Mouse (Mus musculus) left cerebral cortex, postnatal 4 days (tissue): ENCODE data around the gene Itih1. TPM values are rescaled to one million over a fixed set of nuclear protein-coding genes. Genes with fewer than 3 reads are reported as not detected.

Experiments
- DNase-seq: peaks from one replicate; pipeline ENCODE4 v3.0.0-alpha.2; 2022
- intact Hi-C: fragments of 180-260 bp; cut with DNase I; formaldehyde crosslinking; loops from one replicate; pipeline ENCODE4 v1.15.1; 2025
- total RNA-seq, 2 experiments: library from RNA; stranded (reverse); gene quantifications; 2 replicates each; pipeline ENCODE4 v1.2.3; 2021

Itih1 gene
- total RNA-seq, 2 experiments from 2014 or later: not detected

- intact Hi-C loops: no loop called here
- DNase-seq: no peak
These were observed 35.2 kb downstream of the Itih1 start for GRCm38 (mm10) chr14:30907814-30908265.

- intact Hi-C loops: no loop called here
- no peak for DNase-seq
These were observed 37.1 kb downstream of the Itih1 start for GRCm38 (mm10) chr14:30906001-30906400.

DNA sequence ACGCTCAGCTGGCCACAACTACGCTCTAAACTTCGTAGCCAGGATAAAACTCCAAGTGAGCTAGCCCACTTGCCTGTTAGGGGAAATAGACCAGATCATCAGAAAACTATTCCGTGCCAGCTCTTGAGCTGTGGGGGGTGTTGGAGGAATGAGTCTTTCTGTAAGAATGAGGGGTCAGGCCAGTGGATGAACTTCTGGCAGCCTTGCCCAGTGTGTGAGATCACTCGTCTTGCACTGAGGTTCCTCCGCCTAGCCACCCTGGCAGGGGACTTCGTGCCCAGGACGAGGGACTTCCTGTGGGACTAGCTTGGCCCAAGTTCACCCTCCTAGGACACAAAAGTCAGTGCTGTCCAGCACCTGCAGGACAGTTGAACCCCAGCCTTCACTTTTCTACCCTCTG lies 38.8 kb downstream of the Itih1 start:
- intact Hi-C loops: no loop called here

GRCm38 (mm10) chr14:30903036-30903435 lies 40.1 kb downstream of the Itih1 start:
- no peak for DNase-seq
- intact Hi-C loops: no loop called here

More for the DNA sequence above, 38.8 kb downstream of the Itih1 start:
- no peak for DNase-seq

DNA sequence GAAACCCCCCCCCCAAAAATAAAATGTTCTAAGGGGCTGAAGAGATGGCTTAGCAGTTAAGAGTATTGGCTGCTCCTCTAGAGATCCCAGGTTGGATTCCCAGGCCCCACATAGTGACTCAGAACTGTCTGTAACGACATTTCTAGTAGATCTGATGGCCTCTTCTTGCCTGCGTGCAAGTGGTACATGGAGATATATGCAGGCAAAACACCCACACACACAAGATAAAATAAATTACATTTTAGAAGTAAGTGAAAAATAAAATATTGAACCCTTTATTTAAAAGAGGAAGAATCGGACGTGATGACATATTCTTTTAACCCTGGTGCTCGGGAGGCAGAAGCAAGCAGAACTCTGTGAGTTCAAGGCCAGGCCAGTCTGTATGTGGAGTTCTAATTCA lies 40.5 kb downstream of the Itih1 start:
- intact Hi-C loops: no loop called here
- DNase-seq: no peak

DNA sequence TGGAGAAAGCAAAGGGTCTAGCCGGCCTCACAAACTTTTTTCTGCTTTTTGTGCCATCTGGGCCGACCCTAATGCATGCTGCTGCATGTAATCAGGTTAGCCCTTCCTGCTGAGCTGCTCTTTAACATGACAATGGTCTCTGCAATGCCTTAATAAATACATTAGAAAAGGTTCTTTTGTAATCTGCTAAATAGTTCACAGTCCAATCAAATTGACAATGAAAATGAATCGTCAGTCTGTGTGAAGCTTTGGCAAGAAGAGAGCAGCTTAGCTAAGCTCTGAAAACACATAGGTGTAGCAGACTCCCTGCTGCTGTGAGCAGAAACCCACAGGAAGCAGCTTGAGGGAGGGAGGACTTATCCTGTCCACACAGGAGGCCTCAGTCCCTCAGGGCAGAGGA lies 43.1 kb downstream of the Itih1 start:
- intact Hi-C loops: no loop called here
- no peak for DNase-seq

DNA sequence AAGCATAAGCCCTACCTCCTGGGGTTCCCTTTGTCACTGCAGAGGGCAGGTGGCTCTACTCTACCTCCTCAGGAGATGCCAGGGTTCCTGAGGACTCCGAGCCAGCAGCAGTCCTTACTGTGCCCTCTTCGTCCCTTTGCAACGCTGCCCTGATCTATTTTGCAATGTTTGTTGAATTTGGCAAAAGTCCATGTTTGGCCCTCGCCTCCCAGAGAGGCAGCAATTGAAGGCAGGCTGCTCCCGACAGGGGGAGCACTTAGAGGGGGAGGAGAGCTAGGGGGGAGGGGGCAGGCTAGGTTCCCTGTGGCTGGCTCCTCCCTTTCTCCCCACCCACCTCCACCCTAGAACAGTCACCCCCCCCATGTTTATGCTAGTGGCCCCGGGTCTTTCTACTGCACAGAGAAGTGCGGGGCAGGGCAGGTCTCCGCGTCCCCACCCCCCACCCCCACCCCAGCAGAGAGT lies 54.8 kb downstream of the Itih1 start:
- DNase-seq: peak; percentile 47
- intact Hi-C loops: loop anchor here (10.0 kb wide), 1 partner anchor 64 kb away; the partner anchor contains the start of gene Tmem110

GRCm38 (mm10) chr14:30886204-30886603 lies 56.9 kb downstream of the Itih1 start, which contains the start of gene Itih4:
Gene Itih4, plus strand, starts transcription at chr14:30886476.
- intact Hi-C loops: loop anchor here (10.0 kb wide), 1 partner anchor 61 kb away; the partner anchor contains the start of gene Tmem110
- DNase-seq: no peak

GRCm38 (mm10) chr14:30885298-30885697 lies 57.8 kb downstream of the Itih1 start:
- no peak for DNase-seq
- intact Hi-C loops: loop anchor here (10.0 kb wide), 1 partner anchor 60 kb away; the partner anchor contains the start of gene Tmem110

GRCm38 (mm10) chr14:30881718-30882108 lies 61.4 kb downstream of the Itih1 start:
- DNase-seq: no peak
- intact Hi-C loops: loop anchor here (10.0 kb wide), 1 partner anchor 57 kb away; the partner anchor contains the start of gene Tmem110

DNA sequence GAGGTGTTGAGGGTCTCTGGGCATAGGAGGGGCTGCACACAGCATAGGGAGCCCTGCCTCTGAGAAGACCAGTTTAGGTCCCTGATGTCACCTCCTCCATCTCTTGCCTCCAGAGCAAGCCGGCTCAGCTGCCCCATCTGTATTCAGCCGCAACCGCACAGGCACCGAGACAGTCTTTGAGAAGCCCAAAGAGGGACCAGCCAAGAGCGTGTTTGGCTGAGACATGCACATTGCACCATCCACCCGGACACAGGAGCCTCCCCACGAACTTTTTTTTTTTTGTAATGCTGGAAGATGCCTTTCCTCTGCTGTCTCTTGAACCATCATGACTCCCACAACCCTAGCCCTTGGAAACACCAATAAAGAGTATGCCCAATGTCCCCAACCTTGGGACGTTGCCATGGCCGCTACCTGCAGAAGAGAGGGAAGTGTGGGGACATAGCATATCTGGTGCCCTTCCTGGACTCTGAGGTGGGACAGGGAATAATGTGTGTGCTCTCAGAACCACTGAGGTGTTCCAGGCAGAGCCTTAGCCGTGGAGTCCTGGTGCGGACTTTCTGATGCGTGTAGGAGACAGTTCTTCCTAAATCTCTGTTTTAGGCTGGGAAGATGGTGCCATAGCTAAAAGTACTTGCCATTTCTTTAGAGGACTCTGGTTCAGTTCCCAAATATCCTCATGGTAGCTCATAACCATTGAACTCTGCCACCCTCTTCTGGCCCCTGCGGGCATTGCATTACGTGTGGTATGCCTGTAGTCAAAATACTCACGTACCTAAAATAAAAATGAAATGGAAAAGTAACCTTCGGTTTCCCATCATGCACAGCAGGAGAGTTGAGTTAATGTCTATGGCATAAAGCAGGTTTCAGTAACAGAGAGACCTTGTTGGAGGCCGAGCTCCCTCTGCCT lies 62.0 kb downstream of the Itih1 start:
- intact Hi-C loops: loop anchor here (10.0 kb wide), 1 partner anchor 56 kb away; the partner anchor contains the start of gene Tmem110
- DNase-seq: peak; percentile 55

- intact Hi-C loops: loop anchor here (10.0 kb wide), 1 partner anchor 55 kb away; the partner anchor contains the start of gene Tmem110
These were observed 62.8 kb downstream of the Itih1 start for GRCm38 (mm10) chr14:30880251-30880650.

DNA sequence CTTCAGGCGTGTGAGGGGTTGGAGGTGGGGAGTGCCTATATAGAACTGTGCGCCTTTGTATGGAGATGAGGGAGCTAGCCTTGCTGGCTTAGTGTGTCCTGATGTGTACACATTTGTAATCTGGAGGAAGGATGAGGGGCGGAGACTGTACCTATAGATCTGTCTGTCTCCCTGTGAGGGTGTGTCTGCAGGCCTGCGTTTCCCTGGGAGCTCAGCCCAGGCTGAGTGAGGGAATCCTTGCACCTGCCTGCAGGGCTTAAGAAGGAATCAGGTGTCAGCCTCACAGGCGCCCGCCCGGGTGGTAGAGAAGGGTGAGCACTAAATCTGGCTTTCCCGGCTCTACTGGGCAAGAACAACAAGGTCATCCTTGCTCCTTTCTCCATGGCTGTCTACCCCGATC lies 63.3 kb downstream of the Itih1 start:
- intact Hi-C loops: loop anchor here (5.0 to 10.0 kb wide), 2 partner anchors 55 to 63 kb away; partner anchors contain the start of genes Itih1 and Tmem110
- no peak for DNase-seq

More at GRCm38 (mm10) chr14:30880251-30880650, 62.8 kb downstream of the Itih1 start:
- DNase-seq: no peak

Other genes starting within 250 kb of the Itih1 start
- gene Sfmbt1, start 228.4 kb downstream of the Itih1 start, total RNA-seq: 10 to 100 TPM; 28.3 to 32.4 TPM
- 10 to 100 TPM; 28.1 to 28.8 TPM for gene Tmem110, start 117.7 kb downstream of the Itih1 start, total RNA-seq
- gene Mustn1, start 64.1 kb downstream of the Itih1 start, total RNA-seq: 1 to 10 TPM; 1.1 to 1.4 TPM
- not detected for gene Itih4, start 56.8 kb downstream of the Itih1 start, total RNA-seq
- 1 to 10 TPM; 2.4 to 3.7 TPM for gene Itih3, start 19.5 kb downstream of the Itih1 start, total RNA-seq
- 10 to 100 TPM; 15.7 to 16.5 TPM for gene Nek4, start 8.1 kb upstream of the Itih1 start, total RNA-seq
- gene Glt8d1, start 58.1 kb upstream of the Itih1 start, total RNA-seq: 10 to 100 TPM; 43.8 to 46.2 TPM
- 100 to 1,000 TPM; 158 to 166 TPM for gene Spcs1, start 58.4 kb upstream of the Itih1 start, total RNA-seq
- 100 to 1,000 TPM; 107 to 110 TPM for gene Pbrm1, start 75.8 kb upstream of the Itih1 start, total RNA-seq
- 10 to 100 TPM; 68.3 to 79.3 TPM for gene Gnl3, start 75.9 kb upstream of the Itih1 start, total RNA-seq
- 10 to 100 TPM; 24.8 to 25.7 TPM for gene Smim4, start 185.7 kb upstream of the Itih1 start, total RNA-seq
- 10 to 100 TPM; 16.9 to 19.4 TPM for gene Nt5dc2, start 187.8 kb upstream of the Itih1 start, total RNA-seq
- gene Stab1, start 225.4 kb upstream of the Itih1 start, total RNA-seq: 10 to 100 TPM; 23.9 to 30.5 TPM